Mouse (Mus musculus) testis, adult 2 months (tissue): ENCODE measurements around the gene Il21r.

Experiments
- CTCF ChIP-seq: fragments of 200-500 bp; IDR thresholded peaks from 2 replicates; pipeline ENCODE4 v1.5.1; 2012; ENCODE audit warnings: low read depth, mild to moderate bottlenecking, inconsistent platforms, low read length, moderate library complexity; ENCODE audit not compliant: control insufficient read depth, insufficient read depth, insufficient replicate concordance
- POLR2A ChIP-seq: fragments of 200-500 bp; IDR thresholded peaks from 2 replicates; pipeline ENCODE4 v1.6.1; 2012; ENCODE audit warnings: low read depth, mild to moderate bottlenecking, inconsistent platforms, low read length, moderate library complexity; ENCODE audit not compliant: control insufficient read depth

DNA sequence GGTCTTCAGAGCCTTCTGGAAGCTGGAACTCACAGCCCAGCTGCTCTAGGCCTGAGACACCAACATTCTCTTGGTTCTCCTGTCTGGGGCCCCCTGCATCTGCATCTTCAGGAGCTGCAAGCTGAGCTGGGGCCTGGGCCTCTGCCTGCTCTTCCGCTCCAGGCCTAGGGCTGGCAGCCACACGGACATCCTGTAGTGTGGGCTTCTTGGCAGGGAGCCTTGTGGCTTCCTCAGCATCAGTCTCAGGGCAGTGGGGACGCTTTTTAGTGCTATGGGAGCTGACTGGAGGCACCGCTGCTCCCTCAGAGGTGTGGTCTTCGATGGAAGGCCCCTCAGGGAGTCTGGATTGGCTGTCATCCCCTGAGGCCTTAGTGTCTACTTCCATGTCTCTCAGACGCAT lies 40.7 kb downstream of the Il21r start:
- TF ChIP-seq CTCF (no peak), POLR2A (no peak)
